Mouse (Mus musculus) spleen, postnatal 36 days (tissue): Measurements from ENCODE around the gene Csk.

Experiments
- DNase-seq, 2 experiments: peaks; one replicate each; pipeline ENCODE4 v3.0.0; 2022; ENCODE audit warnings: low spot score in 2 of 2, mixed read lengths in 1 of 2

Gene Csk

GRCm38 (mm10) chr9:57604875-57605274 lies 48.6 kb downstream of the Csk start:
- no peak for DNase-seq

- DNase-seq, result no peak
Observed at GRCm38 (mm10) chr9:57602098-57602497, 51.3 kb downstream of the Csk start.

- DNase-seq, result no peak
Observed at GRCm38 (mm10) chr9:57601353-57601706, 52.1 kb downstream of the Csk start.

- DNase-seq, result no peak
Observed at GRCm38 (mm10) chr9:57600620-57601352, 52.6 kb downstream of the Csk start.

- DNase-seq, result no peak
Observed at GRCm38 (mm10) chr9:57598851-57599563, 54.4 kb downstream of the Csk start.

GRCm38 (mm10) chr9:57597929-57598382 lies 55.5 kb downstream of the Csk start:
- DNase-seq, result no peak

GRCm38 (mm10) chr9:57597265-57597664 lies 56.2 kb downstream of the Csk start:
- DNase-seq, result no peak

GRCm38 (mm10) chr9:57594174-57594509 lies 59.3 kb downstream of the Csk start:
- no peak for DNase-seq

- no peak for DNase-seq
Observed at GRCm38 (mm10) chr9:57593454-57594173, 59.8 kb downstream of the Csk start.

GRCm38 (mm10) chr9:57590726-57591125 lies 62.7 kb downstream of the Csk start:
- DNase-seq, result no peak

GRCm38 (mm10) chr9:57589224-57590126 lies 64.0 kb downstream of the Csk start, which contains the start of gene Ulk3:
Gene Ulk3 (plus strand): TSS chr9:57589452.
- DNase-seq, result peak; percentile 87 to 89

- DNase-seq, result no peak
Observed at GRCm38 (mm10) chr9:57584991-57585390, 68.4 kb downstream of the Csk start.

- no peak for DNase-seq
Observed at GRCm38 (mm10) chr9:57577144-57577849, 76.1 kb downstream of the Csk start.
